Mouse (Mus musculus) brain, embryonic 14.5 days (tissue): ENCODE measurements at regions not wholly inside any gene's neighbourhood (a gene's known extent, or its start where the extent isn't known, plus 50 kb on each side); places are given as distances from the start of the nearest gene placed in this dataset.

Experiments
- DNase-seq: peaks from one replicate; pipeline ENCODE4 v3.0.0-alpha.2; 2011; ENCODE audit warnings: low read depth
- CTCF ChIP-seq: fragments of 200-500 bp; IDR thresholded peaks from 2 replicates; pipeline ENCODE4 v1.5.1; 2012; ENCODE audit warnings: inconsistent platforms, mild to moderate bottlenecking, moderate library complexity, borderline replicate concordance; ENCODE audit not compliant: insufficient read depth, insufficient read length; ENCODE audit errors: extremely low read depth
- POLR2A ChIP-seq: fragments of 200-500 bp; IDR thresholded peaks from 2 replicates; pipeline ENCODE4 v1.6.1; 2012; ENCODE audit warnings: mild to moderate bottlenecking, inconsistent platforms, borderline replicate concordance; ENCODE audit not compliant: poor library complexity, insufficient read depth, insufficient read length, severe bottlenecking; ENCODE audit errors: extremely low read depth

GRCm38 (mm10) chr13:28762555-28762954, 191.0 kb downstream of the Sox4 start:
- no peak for TF ChIP-seq POLR2A
- no peak for TF ChIP-seq CTCF
- no peak for DNase-seq

DNA sequence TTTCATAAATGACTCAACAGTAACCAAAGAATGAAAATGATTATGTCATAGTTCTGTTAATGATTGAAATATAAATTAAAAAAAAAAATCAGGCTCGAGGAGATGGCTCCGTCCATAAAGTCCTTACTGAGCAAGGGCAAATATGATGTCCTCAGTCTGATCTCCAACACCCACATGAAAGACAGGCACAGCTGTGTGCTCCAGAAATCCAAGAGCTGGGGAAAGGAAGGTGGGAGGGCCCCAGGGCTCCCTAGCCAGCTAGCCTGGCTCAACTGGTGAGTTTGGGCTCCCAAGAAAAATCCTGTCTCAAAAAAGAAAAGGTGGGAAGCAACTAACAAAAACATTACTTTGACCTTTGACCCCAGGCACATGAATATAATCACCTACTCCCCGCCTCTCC, 194.5 kb downstream of the Sox4 start:
- no peak for DNase-seq
- TF ChIP-seq CTCF (no peak), POLR2A (no peak)

DNA sequence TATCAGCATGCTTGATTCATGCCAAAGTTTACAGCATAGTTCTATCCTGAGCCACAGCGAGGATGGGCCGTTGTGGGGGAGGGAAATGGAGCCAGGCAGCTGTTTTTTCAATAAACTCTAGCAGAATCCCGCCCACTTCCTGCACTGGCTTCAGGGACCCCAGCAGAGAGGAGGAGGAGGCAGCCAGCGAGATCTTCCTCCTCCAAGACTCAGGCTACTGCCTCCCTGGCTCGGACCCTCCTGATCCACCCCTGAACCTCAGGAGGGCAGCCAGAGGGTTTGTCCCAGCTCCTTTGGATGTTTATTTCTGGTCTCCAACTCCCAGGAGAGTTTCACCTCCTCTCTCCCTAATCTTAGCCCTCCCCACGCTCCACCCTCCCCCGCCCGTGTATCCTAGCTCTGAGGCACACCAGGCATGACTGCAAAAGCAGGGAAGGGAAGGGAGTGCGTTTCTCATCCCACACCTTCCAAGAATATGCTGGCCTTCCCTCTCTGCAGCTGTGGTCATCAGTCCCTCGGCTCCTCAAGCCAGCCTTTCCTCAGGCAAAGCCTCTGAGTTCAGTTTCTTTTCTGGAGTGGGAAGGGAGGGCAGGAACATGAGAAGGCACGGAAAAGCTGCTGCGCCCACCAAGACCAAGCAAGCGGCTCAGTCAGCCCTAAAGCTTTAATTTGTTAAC, 195.5 kb downstream of the Sox4 start:
- DNase-seq, result peak; percentile 80
- no peak for TF ChIP-seq CTCF
- TF ChIP-seq POLR2A, result no peak

DNA sequence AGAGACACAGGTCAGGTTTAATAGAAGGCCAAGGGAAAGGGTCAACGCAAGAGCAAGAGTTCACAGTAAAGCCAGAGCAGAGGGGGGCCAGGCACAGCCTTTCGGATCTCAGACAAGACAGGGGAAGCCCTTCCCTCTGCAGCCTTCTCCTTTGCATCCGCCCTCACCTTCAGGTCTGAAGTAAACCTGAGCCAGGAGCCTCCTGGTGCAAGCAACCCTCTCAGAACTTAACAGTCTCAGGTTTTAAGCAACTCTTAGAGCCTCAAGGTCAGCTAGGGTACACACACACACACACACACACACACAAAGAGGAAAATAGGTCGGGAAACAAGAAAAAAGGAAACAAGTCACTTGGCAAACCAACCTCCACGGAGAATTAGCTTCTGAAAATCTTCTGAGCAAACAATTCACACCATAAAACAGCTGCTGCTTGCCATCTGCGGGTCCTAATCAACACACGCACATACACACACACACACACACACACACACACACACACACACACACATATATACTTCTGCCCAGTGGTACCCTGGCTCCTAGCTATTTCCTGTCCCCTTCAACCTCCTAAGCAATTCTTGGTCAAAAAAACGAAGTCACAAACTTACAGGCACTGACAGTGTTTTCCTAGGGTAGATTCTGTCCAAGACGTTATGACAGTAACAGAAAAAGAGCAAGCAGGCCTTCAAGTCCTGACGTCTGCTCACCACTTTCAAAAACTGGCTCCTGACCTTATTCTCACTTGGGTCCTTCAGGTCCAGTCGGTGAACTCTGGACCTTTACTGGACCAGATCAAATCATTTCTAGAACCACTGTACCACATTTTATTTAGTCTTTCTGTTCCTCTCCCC, 196.4 kb downstream of the Sox4 start:
- peak; percentile 73 for DNase-seq
- TF ChIP-seq CTCF (no peak), POLR2A (no peak)

GRCm38 (mm10) chr13:28754207-28754606, 199.3 kb downstream of the Sox4 start:
- no peak for DNase-seq
- no peak for TF ChIP-seq CTCF
- no peak for TF ChIP-seq POLR2A

DNA sequence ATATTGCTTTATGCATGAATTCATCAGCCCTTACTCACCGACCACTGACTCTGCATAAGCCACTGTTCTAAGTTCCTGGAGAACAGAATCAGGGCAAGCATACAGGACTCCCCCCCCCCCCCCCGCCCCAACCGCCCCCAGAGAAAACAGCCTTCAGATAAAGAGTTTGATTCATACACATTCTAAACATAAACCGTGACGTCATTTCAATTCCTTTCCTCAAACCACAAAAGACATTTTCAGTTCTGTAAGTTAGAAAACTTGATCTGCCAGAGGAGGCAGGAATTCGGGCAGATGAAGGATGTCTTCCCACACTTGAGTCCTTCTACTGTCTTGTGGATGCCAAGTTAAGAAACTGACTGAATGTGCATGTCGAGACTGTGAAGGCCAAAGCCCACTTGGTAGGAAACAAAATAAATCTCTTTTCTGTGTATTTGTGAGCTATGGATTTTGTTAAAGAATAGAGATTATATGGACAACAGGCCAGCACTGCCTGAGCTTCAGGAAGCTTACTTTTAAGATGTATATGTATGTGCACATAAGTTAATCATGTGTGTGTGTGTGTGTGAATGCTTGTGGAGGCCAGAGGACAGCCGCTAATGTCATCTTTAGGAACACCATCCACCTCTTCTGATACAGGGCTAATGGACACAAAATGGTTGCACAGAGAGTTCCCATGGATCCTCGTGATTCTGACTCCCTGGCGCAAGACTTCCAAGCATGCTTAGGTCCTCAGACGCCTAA, 202.4 kb downstream of the Sox4 start:
- no peak for DNase-seq
- TF ChIP-seq CTCF (no peak), POLR2A (no peak)

DNA sequence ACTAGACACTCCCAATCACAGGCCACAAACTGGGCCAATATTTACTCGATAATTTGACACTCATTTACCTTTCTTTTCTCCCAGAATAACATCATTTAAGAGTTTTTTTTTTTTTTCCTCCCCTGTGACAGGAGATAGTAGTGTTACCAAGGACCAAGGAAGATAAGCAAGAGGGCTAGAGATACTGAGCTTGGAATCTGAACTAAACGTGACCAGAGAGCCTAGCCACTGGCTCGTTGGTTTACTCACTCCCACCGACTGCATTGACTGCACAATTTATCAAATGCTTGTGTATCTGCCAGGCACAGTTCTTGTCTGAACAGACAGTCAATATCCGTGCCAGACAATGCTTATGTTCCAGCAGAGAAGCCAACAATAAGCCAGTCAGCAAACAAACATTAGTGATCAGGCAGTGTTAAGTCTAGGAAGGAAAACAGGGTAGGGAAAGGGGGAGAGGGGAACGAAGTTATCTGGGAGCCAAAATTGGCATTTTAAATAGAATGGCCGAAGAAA, 213.3 kb downstream of the Sox4 start:
- DNase-seq, result peak; percentile 57
- TF ChIP-seq POLR2A, result no peak
- TF ChIP-seq CTCF, result no peak

DNA sequence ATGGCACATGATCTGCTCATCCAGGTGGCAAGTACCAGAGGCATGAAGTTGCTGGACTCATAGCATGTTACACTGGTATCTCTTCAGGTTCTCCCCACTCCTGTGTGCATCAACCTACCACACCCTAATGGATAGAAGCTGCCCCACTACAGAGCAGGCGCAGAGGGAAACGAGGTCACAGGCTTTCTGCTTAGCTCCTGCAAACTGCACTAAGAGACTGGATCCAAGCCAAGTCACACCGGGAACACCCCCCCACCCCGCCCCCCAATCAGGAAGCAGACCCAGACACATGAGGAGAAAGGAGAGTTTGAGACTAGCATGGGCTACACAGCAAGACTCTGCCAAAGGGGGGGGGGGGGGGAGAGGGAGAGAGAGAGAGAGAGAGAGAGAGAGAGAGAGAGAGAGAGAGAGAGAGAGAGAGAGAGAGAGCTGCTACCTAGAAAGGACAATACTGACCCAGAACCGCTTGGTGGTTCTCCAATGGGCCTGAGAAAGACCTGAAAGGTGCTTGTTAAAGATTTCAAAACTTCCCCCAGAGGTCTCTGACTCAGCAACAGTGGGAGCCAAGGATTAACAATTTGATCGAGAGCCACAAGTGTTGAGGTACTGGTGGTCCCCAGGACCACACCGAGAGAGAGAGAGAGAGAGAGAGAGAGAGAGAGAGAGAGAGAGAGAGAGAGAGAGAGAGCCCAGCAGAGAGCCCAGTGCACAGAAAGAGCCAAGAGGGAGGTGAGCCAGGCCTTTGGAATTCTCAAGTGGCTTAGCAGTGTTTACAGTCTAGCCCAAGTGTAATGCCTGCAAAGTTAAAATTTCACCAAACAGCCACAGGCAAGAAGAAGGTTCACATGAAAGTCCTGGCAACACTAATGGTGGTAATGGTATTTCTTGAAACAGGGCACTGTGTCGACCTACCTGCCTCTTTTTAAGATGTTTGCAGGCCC, 215.1 kb downstream of the Sox4 start:
- peak; percentile 44 for DNase-seq
- TF ChIP-seq POLR2A, result no peak
- no peak for TF ChIP-seq CTCF

- TF ChIP-seq POLR2A (no peak), CTCF (no peak)
- no peak for DNase-seq
These were observed 221.0 kb downstream of the Sox4 start for GRCm38 (mm10) chr13:28732475-28732874.

GRCm38 (mm10) chr13:28732036-28732435, 221.5 kb downstream of the Sox4 start:
- no peak for DNase-seq

DNA sequence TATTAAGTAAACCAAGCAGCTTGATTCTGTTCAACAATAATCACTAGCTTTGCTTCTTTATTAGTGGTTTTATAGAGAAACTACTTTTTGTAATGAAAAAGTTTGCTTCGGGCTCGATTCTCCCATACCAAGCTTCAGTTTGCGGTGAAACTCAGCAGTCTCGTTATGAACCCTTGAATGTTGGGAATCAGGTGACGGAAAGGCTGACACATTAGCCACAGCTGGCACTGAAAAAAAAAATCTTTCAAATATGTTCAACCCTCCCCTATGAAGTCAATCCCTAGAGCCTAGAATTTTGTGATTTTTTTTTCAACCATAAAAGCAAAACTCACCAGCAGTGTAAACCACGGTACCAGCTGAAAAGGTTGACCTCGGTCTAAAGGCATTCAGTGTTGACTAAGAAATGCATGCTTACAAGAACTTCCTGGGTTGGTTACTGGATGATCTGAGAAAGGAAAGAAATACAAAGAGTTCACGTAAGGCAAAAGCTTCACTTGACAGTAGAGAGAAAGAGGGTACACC, 223.4 kb downstream of the Sox4 start:
- no peak for TF ChIP-seq POLR2A
- TF ChIP-seq CTCF, result no peak
- DNase-seq, result no peak

More at GRCm38 (mm10) chr13:28732036-28732435, 221.5 kb downstream of the Sox4 start:
- TF ChIP-seq POLR2A, result no peak

GRCm38 (mm10) chr13:28728768-28729167, 224.7 kb downstream of the Sox4 start:
- TF ChIP-seq POLR2A, result no peak
- TF ChIP-seq CTCF, result no peak
- no peak for DNase-seq
